Mouse (Mus musculus) forebrain, embryonic 16.5 days (tissue): Measurements from ENCODE around the gene Rpusd4. TPM values are rescaled to one million over a fixed set of nuclear protein-coding genes. Genes with fewer than 3 reads are reported as not detected.
A peak's percentile ranks its signal among the peaks of the same experiment; 100 is the strongest.

ENCODE experiments used
- ATAC-seq: fragments of 200-750 bp; cut with Nextera tagmentation; 2 replicates; pipeline ENCODE4 v1.8.0; 2017; ENCODE audit warnings: mild to moderate bottlenecking, moderate library complexity
- H3K27ac ChIP-seq: fragments of 300-500 bp; sonication (generic); 2 replicates; pipeline ENCODE4 v1.5.1; 2014; ENCODE audit warnings: low read length, control low read depth
- H3K27me3 ChIP-seq: fragments of 300-500 bp; sonication (generic); replicated peaks from 2 replicates; pipeline ENCODE4 v1.6.1; 2014; ENCODE audit warnings: low read length; ENCODE audit not compliant: control insufficient read depth, insufficient read depth
- H3K36me3 ChIP-seq: fragments of 300-500 bp; sonication (generic); 2 replicates; pipeline ENCODE4 v1.6.1; 2014; ENCODE audit not compliant: control insufficient read depth, insufficient read depth
- H3K4me1 ChIP-seq: fragments of 300-500 bp; sonication (generic); replicated peaks from 2 replicates; pipeline ENCODE4 v1.6.1; 2014; ENCODE audit warnings: low read length; ENCODE audit not compliant: control insufficient read depth, insufficient read depth
- H3K4me2 ChIP-seq: fragments of 300-500 bp; sonication (generic); 2 replicates; pipeline ENCODE4 v1.6.1; 2014; ENCODE audit warnings: mild to moderate bottlenecking, low read length, control low read depth
- H3K4me3 ChIP-seq: fragments of 300-500 bp; sonication (generic); replicated peaks from 2 replicates; pipeline ENCODE4 v1.5.1; 2014; ENCODE audit warnings: mild to moderate bottlenecking, low read length, control low read depth
- H3K9ac ChIP-seq: fragments of 300-500 bp; sonication (generic); replicated peaks from 2 replicates; pipeline ENCODE4 v1.6.1; 2014; ENCODE audit warnings: low read depth, low read length, control low read depth
- H3K9me3 ChIP-seq: fragments of 300-500 bp; sonication (generic); 2 replicates; pipeline ENCODE4 v1.6.1; 2016; ENCODE audit warnings: low read length; ENCODE audit not compliant: control insufficient read depth
- WGBS: fragments of 180-500 bp; shearing (Covaris S2); extraction: QIAGEN DNeasy Blood & Tissue Kit; methylation state at CpG from one replicate; pipeline ENCODE4 v1.1.7; 2014; 5-methylcytosine and 5-hydroxymethylcytosine counted together
- polyA plus RNA-seq: library from polyadenylated mRNA; unstranded; fragments of >200 nt; fragmentation: Nextera tagmentation; extraction: Ambion mirVana; gene quantifications from 2 replicates; pipeline ENCODE4 v1.2.1, GENCODE M21; 2015

The Rpusd4 gene
- polyA plus RNA-seq, 1 experiment from 2014 or later = 19.7 TPM

DNA sequence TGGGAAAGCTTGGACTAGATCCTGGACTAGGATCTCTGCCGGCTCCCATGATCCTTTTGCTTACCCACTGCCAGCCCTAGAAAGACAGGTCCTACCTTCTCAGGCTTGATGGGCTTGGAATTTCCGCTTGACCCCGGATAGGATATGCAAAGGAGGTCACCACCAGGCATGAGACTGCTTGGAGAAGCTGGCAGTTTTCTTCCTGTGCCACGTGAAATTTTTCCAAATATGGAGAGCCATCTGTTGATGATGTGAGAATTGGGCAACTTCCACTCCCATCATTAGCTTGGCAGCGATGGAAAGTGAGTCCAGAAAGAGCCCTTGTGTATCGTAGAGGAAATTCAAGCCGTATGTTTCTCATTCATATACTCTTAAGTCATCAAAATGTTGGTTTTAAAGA, 39.8 kb downstream of the Rpusd4 start:
- H3K4me3 ChIP-seq = no peak overlapping the region
- H3K4me1 ChIP-seq = peaks cover 3% of the 10 kb centered on the region
- H3K36me3 ChIP-seq = no peaks in the 10 kb centered on the region
- H3K27ac ChIP-seq = no peak overlapping the region
- WGBS = 76% methylated on average over 7 of the region's 7 CpGs
- no peaks in the 10 kb centered on the region for H3K9me3 ChIP-seq
- no peak for ATAC-seq
- no peak overlapping the region for H3K9ac ChIP-seq
- H3K4me2 ChIP-seq = no peak overlapping the region
- H3K27me3 ChIP-seq = no peaks in the 10 kb centered on the region

GRCm38 (mm10) chr9:35310377-35310776, 42.7 kb downstream of the Rpusd4 start:
- Histone ChIP-seq H3K4me1 (peaks cover 16% of the 10 kb centered on the region), H3K4me2 (no peak overlapping the region), H3K9me3 (no peaks in the 10 kb centered on the region), H3K36me3 (no peaks in the 10 kb centered on the region), H3K9ac (no peak overlapping the region), H3K27ac (no peak overlapping the region), H3K4me3 (no peak overlapping the region), H3K27me3 (no peaks in the 10 kb centered on the region)
- no peak for ATAC-seq
- WGBS = 80% methylated on average over 6 of the region's 6 CpGs

DNA sequence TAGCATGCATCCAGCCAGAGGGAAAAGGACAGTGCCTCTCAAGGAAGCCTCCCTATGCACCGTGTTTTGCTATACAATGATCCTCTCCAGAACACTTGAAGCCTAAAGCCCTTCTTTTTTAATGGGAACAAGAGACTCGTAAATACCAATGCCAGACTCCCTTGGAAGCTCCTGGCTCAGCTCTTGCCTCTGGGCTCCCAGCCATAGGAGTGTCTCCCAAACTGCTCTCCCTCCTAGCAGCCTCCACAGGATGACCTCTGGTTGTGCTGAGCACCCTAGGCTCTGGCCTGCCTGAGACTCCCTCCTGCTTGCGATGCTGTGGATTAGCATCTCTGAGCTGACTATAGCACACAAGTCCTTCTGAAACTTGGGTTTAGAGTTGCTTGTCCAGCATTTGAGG, 44.9 kb downstream of the Rpusd4 start:
- no peaks in the 10 kb centered on the region for H3K36me3 ChIP-seq
- H3K9me3 ChIP-seq = no peaks in the 10 kb centered on the region
- 40% methylated on average over 3 of the region's 3 CpGs for WGBS
- no peaks in the 10 kb centered on the region for H3K27me3 ChIP-seq
- ATAC-seq = no peak
- H3K9ac ChIP-seq = no peak overlapping the region
- H3K27ac ChIP-seq = no peak overlapping the region
- H3K4me3 ChIP-seq = no peak overlapping the region
- H3K4me2 ChIP-seq = no peak overlapping the region
- peaks cover 16% of the 10 kb centered on the region for H3K4me1 ChIP-seq

GRCm38 (mm10) chr9:35313601-35314000, 45.9 kb downstream of the Rpusd4 start:
- WGBS = 10% methylated on average over 4 of the region's 4 CpGs
- Histone ChIP-seq H3K4me2 (no peak overlapping the region), H3K9me3 (no peaks in the 10 kb centered on the region), H3K4me1 (peaks cover 20% of the 10 kb centered on the region), H3K27me3 (no peaks in the 10 kb centered on the region), H3K9ac (no peak overlapping the region), H3K4me3 (no peak overlapping the region), H3K27ac (no peak overlapping the region), H3K36me3 (no peaks in the 10 kb centered on the region)
- ATAC-seq = peak; percentile 48

- no peaks in the 10 kb centered on the region for H3K36me3 ChIP-seq
- H3K9ac ChIP-seq = no peak overlapping the region
- no peak overlapping the region for H3K27ac ChIP-seq
- ATAC-seq = peak; percentile 35; the same call in 1 of the 2 replicates
- no peak overlapping the region for H3K4me2 ChIP-seq
- H3K9me3 ChIP-seq = no peaks in the 10 kb centered on the region
- WGBS = 23% methylated on average over 1 of the region's 1 CpGs
- no peak overlapping the region for H3K4me3 ChIP-seq
- H3K4me1 ChIP-seq = peaks cover 26% of the 10 kb centered on the region
- H3K27me3 ChIP-seq = no peaks in the 10 kb centered on the region
Observed at GRCm38 (mm10) chr9:35314254-35314653, 46.6 kb downstream of the Rpusd4 start.

DNA sequence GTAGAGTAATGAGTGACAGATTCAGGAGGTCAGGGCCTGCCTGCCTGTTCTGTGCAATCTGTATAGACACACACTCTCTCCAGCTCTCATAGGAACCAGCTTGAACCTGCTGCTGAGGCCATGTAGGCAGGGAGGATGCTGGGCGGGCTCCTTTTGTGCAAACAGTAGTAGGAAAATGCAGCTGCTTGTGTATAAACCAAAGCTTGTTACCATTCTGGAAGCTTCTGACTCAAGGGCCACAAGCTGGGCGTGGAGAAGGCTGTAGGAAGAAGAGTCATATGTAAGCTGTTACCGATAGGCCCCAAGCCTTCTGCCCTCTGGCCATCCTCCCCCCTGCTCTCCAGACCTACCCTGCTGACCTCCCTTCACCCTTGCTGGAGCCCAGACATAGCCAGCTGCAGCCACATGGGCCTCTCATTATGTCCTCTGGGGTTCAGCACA, 49.1 kb downstream of the Rpusd4 start:
- H3K4me3 ChIP-seq = no peak overlapping the region
- no peak overlapping the region for H3K27ac ChIP-seq
- no peak overlapping the region for H3K9ac ChIP-seq
- ATAC-seq = no peak
- 81% methylated on average over 3 of the region's 3 CpGs for WGBS
- no peak overlapping the region for H3K4me2 ChIP-seq
- H3K36me3 ChIP-seq = no peaks in the 10 kb centered on the region
- H3K9me3 ChIP-seq = no peaks in the 10 kb centered on the region
- no peaks in the 10 kb centered on the region for H3K27me3 ChIP-seq
- peaks cover 26% of the 10 kb centered on the region for H3K4me1 ChIP-seq

GRCm38 (mm10) chr9:35317233-35317980, 49.7 kb downstream of the Rpusd4 start:
- Histone ChIP-seq H3K9me3 (no peaks in the 10 kb centered on the region), H3K4me2 (no peak overlapping the region), H3K27ac (no peak overlapping the region), H3K27me3 (no peaks in the 10 kb centered on the region), H3K4me1 (peaks cover 24% of the 10 kb centered on the region), H3K4me3 (no peak overlapping the region), H3K36me3 (no peaks in the 10 kb centered on the region), H3K9ac (no peak overlapping the region)
- WGBS = 47% methylated on average over 9 of the region's 9 CpGs
- ATAC-seq = no peak

DNA sequence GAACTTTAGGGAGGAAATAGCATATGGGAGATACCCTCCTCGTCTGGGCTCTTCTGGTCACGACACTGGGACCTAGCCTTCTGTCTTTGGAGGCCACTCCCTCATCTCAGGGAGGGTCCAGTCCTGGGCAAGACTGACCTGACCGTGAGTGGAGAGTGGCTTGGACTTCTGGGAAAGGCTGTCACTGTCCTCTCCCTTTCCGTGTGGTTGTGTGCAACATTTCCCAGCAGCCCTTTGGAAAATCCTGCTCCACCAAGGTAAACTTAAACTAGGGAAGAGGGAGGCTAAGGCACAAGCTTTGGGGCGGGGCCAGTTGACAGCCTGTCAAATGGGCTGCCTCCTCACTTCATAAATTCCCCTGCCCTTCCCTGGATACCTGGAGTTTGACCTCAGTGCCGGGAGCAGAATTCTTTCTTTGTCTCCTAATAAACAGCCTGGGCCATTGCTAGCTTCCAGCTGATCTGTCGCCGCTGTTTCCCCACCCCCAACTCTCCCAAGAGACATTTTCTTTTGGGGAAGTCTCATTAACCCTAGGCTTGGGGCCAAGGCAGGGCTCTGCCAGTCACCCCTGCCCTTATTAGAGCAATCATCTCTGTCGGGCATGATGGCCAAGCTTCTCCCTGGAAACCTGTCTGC, 51.0 kb downstream of the Rpusd4 start:
- Histone ChIP-seq H3K4me2 (no peak overlapping the region), H3K4me3 (no peak overlapping the region), H3K4me1 (peaks cover 14% of the 10 kb centered on the region), H3K9ac (no peak overlapping the region), H3K27me3 (no peaks in the 10 kb centered on the region), H3K9me3 (no peaks in the 10 kb centered on the region), H3K36me3 (no peaks in the 10 kb centered on the region), H3K27ac (no peak overlapping the region)
- ATAC-seq = peak; percentile 50
- WGBS = 24% methylated on average over 9 of the region's 9 CpGs

DNA sequence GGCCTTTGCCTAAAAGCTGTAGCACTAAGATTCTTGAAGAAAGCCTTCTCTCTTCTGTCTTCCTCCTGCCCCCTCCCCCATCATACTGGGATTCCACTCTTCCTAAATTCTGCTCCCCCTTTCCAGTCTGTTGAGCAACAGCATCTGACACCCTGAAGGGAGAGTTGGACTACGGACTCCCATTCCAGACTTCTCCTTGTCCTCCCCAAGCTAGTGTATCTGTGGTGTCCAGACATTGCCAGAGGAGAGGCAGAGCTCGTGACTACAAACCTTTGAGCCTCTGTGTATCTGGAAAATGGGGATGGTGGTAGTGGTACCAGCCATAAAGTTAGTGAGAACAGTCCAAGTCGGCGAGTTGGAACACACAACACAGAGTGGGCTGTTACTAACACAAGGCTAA, 52.6 kb downstream of the Rpusd4 start:
- no peaks in the 10 kb centered on the region for H3K27me3 ChIP-seq
- 91% methylated on average over 4 of the region's 4 CpGs for WGBS
- H3K9me3 ChIP-seq = no peaks in the 10 kb centered on the region
- no peak overlapping the region for H3K27ac ChIP-seq
- no peak for ATAC-seq
- no peak overlapping the region for H3K4me2 ChIP-seq
- H3K4me3 ChIP-seq = no peak overlapping the region
- no peak overlapping the region for H3K9ac ChIP-seq
- H3K36me3 ChIP-seq = no peaks in the 10 kb centered on the region
- peaks cover 10% of the 10 kb centered on the region for H3K4me1 ChIP-seq
